Mouse (Mus musculus) G1E (cell line): ENCODE data around the gene Evl.

ENCODE experiments used
- CTCF ChIP-seq: IDR thresholded peaks from 2 replicates; pipeline ENCODE4 v1.5.1; 2012; ENCODE audit warnings: low read depth, low read length, inconsistent platforms, mixed read lengths
- GATA1 ChIP-seq: IDR thresholded peaks from 2 replicates; pipeline ENCODE4 v1.6.1; 2012; ENCODE audit warnings: borderline replicate concordance, low read length, inconsistent platforms, mixed read lengths
- GATA2 ChIP-seq: IDR thresholded peaks from 2 replicates; pipeline ENCODE4 v1.6.1; 2012; ENCODE audit warnings: low read depth, low read length, inconsistent platforms, borderline replicate concordance
- POLR2AphosphoS5 ChIP-seq: IDR thresholded peaks from 2 replicates; pipeline ENCODE4 v1.6.1; 2012; ENCODE audit warnings: low read depth, low read length, inconsistent platforms; ENCODE audit not compliant: insufficient replicate concordance
- TAL1 ChIP-seq: conservative IDR thresholded peaks from 2 replicates; pipeline ENCODE4 v1.6.1; 2012; ENCODE audit warnings: low read depth, low read length, inconsistent platforms, mixed read lengths

- TF ChIP-seq CTCF (no peak), GATA1 (no peak), TAL1 (no peak), POLR2AphosphoS5 (no peak), GATA2 (no peak)
These were observed 3.7 kb downstream of the Evl start for GRCm38 (mm10) chr12:108558194-108558593.
